ENCODE assay signal across 12 mouse cellular contexts in genomic region chr6:66920786-66921185, GRCm38 (mm10).
"Had no signal": no experiment of that assay in that cellular context is flagged by ENCODE, and none has a peak within 500 bp of the region (broad histone marks: within the 10 kb centered on the region; RNA-seq: fewer than 3 reads in every experiment).

No protein-coding gene starts in this region.

- H3K27me3 ChIP-seq: midbrain, embryonic 13.5 days; midbrain, embryonic 15.5 days; neural tube, embryonic 12.5 days; stomach, embryonic 15.5 days had no signal

- H3K4me3 ChIP-seq: midbrain, embryonic 10.5 days; midbrain, embryonic 13.5 days; midbrain, embryonic 15.5 days; neural tube, embryonic 12.5 days; stomach, embryonic 15.5 days had no signal

- H3K36me3 ChIP-seq: midbrain, embryonic 10.5 days; midbrain, embryonic 13.5 days; midbrain, embryonic 15.5 days; neural tube, embryonic 12.5 days; stomach, embryonic 15.5 days had no signal

- ATAC-seq: midbrain, embryonic 13.5 days; midbrain, embryonic 15.5 days had no signal

- H3K27ac ChIP-seq: midbrain, embryonic 10.5 days; midbrain, embryonic 13.5 days; midbrain, embryonic 15.5 days; neural tube, embryonic 12.5 days; stomach, embryonic 15.5 days had no signal

- H3K4me1 ChIP-seq: midbrain, embryonic 10.5 days; midbrain, embryonic 13.5 days; midbrain, embryonic 15.5 days; neural tube, embryonic 12.5 days; stomach, embryonic 15.5 days had no signal

- DNase-seq: lung, adult 18-20 months; lung, embryonic 14.5 days; lung, postnatal 10 days; lung, postnatal 4 days; right cerebral cortex, postnatal 14 days; thymus, adult 2 months; thymus, postnatal 25 days had no signal

- H3K9me3 ChIP-seq: midbrain, embryonic 10.5 days; midbrain, embryonic 13.5 days; midbrain, embryonic 15.5 days; neural tube, embryonic 12.5 days; stomach, embryonic 15.5 days had no signal
